Mouse (Mus musculus) midbrain, embryonic 13.5 days (tissue): Measurements from ENCODE around the gene Psma3. TPM values are rescaled to one million over a fixed set of nuclear protein-coding genes. Genes with fewer than 3 reads are reported as not detected.
"Not testable (repeated sequence)": the region's sequence is repeated elsewhere in the genome, so short reads cannot be mapped to it uniquely, and the experiment has no call there.

Source experiments
- ATAC-seq: fragments of 200-750 bp; cut with Nextera tagmentation; 2 replicates; pipeline ENCODE4 v1.8.0; 2017; ENCODE audit warnings: mild to moderate bottlenecking, moderate TSS enrichment, moderate library complexity
- H3K27ac ChIP-seq: fragments of 300-500 bp; sonication (generic); 2 replicates; pipeline ENCODE4 v1.5.1; 2015; ENCODE audit warnings: inconsistent platforms, mild to moderate bottlenecking, moderate library complexity
- H3K27me3 ChIP-seq: fragments of 300-500 bp; sonication (generic); 2 replicates; pipeline ENCODE4 v1.6.1; 2015; ENCODE audit warnings: mild to moderate bottlenecking, inconsistent platforms
- H3K36me3 ChIP-seq: fragments of 300-500 bp; sonication (generic); 2 replicates; pipeline ENCODE4 v1.6.1; 2015; ENCODE audit warnings: mild to moderate bottlenecking, inconsistent platforms
- H3K4me1 ChIP-seq: fragments of 300-500 bp; sonication (generic); replicated peaks from 2 replicates; pipeline ENCODE4 v1.6.1; 2015; ENCODE audit warnings: inconsistent platforms
- H3K4me2 ChIP-seq: fragments of 300-500 bp; sonication (generic); replicated peaks from 2 replicates; pipeline ENCODE4 v1.6.1; 2015; ENCODE audit warnings: moderate library complexity, mild to moderate bottlenecking, inconsistent platforms
- H3K4me3 ChIP-seq: fragments of 300-500 bp; sonication (generic); replicated peaks from 2 replicates; pipeline ENCODE4 v1.5.1; 2015; ENCODE audit warnings: mild to moderate bottlenecking, inconsistent platforms
- H3K9ac ChIP-seq: fragments of 300-500 bp; sonication (generic); replicated peaks from 2 replicates; pipeline ENCODE4 v1.6.1; 2015; ENCODE audit warnings: mild to moderate bottlenecking, inconsistent platforms
- H3K9me3 ChIP-seq: fragments of 300-500 bp; sonication (generic); 2 replicates; pipeline ENCODE4 v1.6.1; 2016; ENCODE audit warnings: mild to moderate bottlenecking, inconsistent platforms
- WGBS: fragments of 180-500 bp; shearing (Covaris S2); methylation state at CpG from one replicate; pipeline ENCODE4 v1.1.7; 2015; 5-methylcytosine and 5-hydroxymethylcytosine counted together
- polyA plus RNA-seq: library from polyadenylated mRNA; unstranded; fragments of >200 nt; fragmentation: Nextera tagmentation; extraction: Ambion mirVana; gene quantifications from 2 replicates; pipeline ENCODE4 v1.2.1, GENCODE M21; 2015

Psma3 gene
- polyA plus RNA-seq, 1 experiment from 2014 or later: 617 TPM

DNA sequence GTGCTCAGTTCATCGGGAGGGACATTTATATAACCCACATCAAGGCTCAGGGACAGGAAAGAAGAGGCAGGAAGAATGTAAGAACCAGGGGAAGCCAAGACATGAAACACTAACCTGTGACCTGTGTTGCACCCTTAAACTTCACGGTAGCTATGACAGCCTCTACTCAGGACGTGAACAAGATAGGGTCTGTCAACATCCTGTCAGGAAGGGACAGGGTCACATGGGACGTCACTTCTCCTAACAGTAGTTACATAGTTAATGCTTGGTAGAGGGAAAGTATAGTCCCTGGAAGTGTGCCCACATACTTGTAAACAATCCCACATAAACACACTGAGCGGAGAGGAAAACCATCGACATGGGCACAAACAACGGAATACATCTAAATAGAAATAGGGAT lies 32.5 kb downstream of the Psma3 start:
- H3K36me3 ChIP-seq: peaks cover 68% of the 10 kb centered on the region
- peaks cover 2% of the 10 kb centered on the region for H3K4me1 ChIP-seq
- WGBS: 93% methylated on average over 7 of the region's 7 CpGs
- no peak overlapping the region for H3K4me3 ChIP-seq
- no peak overlapping the region for H3K9ac ChIP-seq
- H3K27me3 ChIP-seq: no peaks in the 10 kb centered on the region
- ATAC-seq: no peak
- no peak overlapping the region for H3K4me2 ChIP-seq
- no peaks in the 10 kb centered on the region for H3K9me3 ChIP-seq
- H3K27ac ChIP-seq: no peak overlapping the region

DNA sequence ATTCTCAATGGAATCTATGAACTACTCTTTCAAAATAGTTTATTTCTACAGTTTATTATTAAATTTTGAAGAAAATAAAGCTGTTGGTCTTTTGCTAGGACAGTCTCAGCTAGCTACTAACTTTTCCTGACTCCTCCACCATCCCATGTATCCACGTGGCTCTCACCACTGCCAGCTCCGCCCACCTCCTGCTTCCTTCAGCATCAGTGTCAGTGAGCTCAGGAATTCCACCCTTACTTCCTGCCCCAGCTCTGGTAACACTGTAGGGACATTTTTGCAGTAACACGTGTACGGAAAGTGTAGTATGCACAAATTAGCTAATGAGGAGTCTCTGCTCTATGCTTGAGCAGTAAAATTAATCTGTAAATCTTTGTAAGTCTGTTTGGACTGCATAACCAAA lies 35.3 kb downstream of the Psma3 start:
- H3K9me3 ChIP-seq: no peaks in the 10 kb centered on the region
- no peak overlapping the region for H3K27ac ChIP-seq
- no peaks in the 10 kb centered on the region for H3K27me3 ChIP-seq
- no peak for ATAC-seq
- H3K9ac ChIP-seq: no peak overlapping the region
- peaks cover 27% of the 10 kb centered on the region for H3K4me1 ChIP-seq
- H3K4me2 ChIP-seq: no peak overlapping the region
- H3K36me3 ChIP-seq: peaks cover 61% of the 10 kb centered on the region
- 72% methylated on average over 4 of the region's 4 CpGs for WGBS
- H3K4me3 ChIP-seq: no peak overlapping the region

DNA sequence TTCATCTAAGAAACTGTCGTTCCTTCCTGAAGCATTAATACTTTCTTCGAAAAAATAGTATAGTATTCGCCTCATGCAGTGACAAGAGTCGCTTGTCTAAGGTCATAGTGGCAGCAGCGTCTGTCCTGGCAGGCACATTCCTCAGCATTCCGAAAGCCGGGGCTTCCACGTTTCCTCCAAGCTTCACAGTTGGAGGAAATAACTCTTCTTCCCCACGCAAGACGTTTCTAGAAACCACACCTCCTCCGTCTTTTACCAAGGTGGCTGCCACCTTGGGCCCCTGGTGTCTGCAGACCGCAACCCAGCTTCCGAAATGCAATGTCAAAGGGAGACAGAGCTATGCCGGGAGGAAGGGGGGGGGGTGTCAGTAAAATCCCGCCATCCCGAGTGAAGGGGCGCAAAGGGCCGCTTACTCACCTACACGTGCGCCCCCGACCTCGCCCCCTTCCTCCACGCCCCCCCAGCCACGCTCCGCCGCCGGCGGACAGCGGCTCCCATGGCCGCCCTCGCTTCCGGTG lies 40.5 kb downstream of the Psma3 start:
- H3K9ac ChIP-seq: peak overlapping the region; percentile 67
- peak overlapping the region; percentile 76 for H3K4me3 ChIP-seq
- WGBS: under 1% methylated on average over 31 of the region's 32 CpGs
- peak overlapping the region; percentile 89 for H3K27ac ChIP-seq
- no peak; the same call in 1 of the 2 replicates for ATAC-seq
- H3K4me1 ChIP-seq: peaks cover 37% of the 10 kb centered on the region
- H3K4me2 ChIP-seq: peak overlapping the region; percentile 80
- no peaks in the 10 kb centered on the region for H3K9me3 ChIP-seq
- H3K27me3 ChIP-seq: no peaks in the 10 kb centered on the region
- H3K36me3 ChIP-seq: peaks cover 19% of the 10 kb centered on the region

DNA sequence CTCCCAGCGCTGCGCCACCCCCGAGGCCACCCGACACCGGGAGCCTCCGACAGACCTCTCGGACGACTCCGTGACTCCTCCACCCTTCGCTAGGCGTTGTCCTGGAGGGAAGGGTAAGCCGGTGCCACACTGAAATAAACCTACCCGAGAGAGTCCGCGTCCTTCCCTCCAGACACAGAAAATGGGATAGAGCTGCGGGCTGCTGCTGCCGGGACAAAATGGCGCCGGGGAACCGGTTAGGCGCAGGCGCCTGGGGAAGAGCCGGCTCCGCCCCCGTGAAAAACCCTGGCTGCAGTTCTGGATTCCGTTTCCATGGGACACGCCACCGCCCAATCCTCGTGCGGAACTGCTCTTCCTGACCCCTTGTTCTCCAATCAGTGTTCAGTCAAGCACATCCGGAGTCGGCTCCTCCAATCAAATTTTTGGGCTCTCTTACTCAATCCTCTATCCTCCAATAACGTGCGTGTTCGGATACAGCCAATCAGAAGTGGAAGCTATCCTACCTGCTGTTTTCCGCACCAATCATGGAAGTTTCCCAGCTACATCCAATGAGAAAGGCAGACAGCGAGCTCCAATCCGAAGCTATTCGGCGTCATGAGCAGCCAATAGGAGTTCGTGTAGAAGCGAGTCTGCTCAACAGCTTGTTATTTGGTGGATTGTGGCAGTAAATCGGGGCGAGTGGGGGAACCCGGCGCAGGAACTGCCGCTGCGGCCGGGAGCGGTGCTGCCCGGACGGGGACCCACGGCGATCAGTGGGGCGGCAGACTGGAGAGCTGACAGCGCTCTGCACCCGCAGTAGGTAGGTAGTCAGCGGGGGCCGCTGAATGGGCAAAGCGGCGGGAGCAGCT lies 41.2 kb downstream of the Psma3 start, which contains the start of gene Arid4a:
Gene Arid4a, plus strand, starts transcription at position 628 of the 848 bp plus-strand sequence.
- Histone ChIP-seq H3K27ac (peak within 1 kb of the TSS; percentile 94), H3K27me3 (no peaks in the 10 kb centered on the region), H3K4me3 (peak within 1 kb of the TSS; percentile 79), H3K36me3 (peaks cover 19% of the 10 kb centered on the region), H3K9ac (peak within 1 kb of the TSS; percentile 78), H3K9me3 (no peaks in the 10 kb centered on the region), H3K4me2 (peak within 1 kb of the TSS; percentile 81), H3K4me1 (peaks cover 37% of the 10 kb centered on the region)
- WGBS: under 1% methylated on average over 61 of the region's 61 CpGs
- ATAC-seq: peak; percentile 98

DNA sequence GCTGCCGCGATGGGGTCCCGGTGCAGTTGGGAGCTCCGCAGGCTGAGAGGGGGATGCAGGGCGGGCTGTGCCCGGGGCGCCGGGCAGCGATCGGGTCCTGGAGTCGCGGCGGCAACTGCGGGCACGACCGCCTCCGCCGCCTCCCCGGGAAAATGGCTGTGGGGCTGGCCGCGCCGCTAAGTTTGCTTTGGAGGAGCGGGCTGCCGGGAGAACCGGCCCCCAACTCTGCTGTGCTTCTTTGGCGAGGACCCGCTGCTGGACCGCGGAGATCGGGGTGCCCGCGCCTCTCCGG lies 41.7 kb downstream of the Psma3 start:
- Histone ChIP-seq H3K36me3 (peaks cover 24% of the 10 kb centered on the region), H3K4me2 (peak overlapping the region; percentile 81), H3K27ac (peak overlapping the region; percentile 94), H3K9me3 (no peaks in the 10 kb centered on the region), H3K9ac (peak overlapping the region; percentile 78), H3K4me3 (peak overlapping the region; percentile 79), H3K4me1 (peaks cover 37% of the 10 kb centered on the region), H3K27me3 (no peaks in the 10 kb centered on the region)
- under 1% methylated on average over 32 of the region's 33 CpGs for WGBS
- ATAC-seq: peak; percentile 5

DNA sequence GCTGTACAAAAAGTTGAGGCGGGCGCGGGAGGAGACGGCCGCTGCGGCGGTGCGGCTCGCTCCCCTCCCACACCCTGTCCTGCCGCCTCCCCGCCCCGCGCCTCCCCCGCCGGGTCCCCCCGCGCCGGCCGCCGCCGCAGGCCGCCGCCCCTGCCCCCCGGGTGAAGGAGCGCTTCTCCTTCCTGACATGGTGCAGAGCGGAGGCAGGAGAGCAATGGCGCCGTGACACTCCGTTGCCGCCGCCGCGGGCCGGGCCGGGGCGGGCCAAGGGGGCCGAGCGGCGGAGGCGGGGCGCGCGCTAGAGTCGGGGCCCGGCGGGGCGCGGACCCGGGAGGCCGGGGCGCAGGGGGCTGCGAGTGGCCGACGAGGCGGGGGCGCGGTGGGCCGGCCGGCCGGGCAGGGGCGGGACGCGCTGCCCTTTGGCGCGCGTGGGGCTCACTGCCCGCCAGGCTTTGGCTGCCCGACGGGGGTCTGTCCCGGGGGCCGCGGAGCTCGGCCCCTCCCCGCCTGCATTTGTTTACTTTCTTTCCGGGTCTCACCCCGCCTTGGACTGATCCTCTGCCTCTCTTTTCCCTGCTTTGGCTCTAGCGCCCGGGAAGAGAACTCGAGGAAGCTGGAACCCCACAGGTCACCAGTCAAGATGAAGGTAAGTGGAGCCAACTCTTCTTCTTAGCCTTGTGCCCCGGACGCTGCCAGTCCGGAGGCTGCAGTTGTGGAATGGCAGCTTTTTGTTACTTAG lies 42.3 kb downstream of the Psma3 start:
- Histone ChIP-seq H3K4me2 (peak overlapping the region; percentile 81), H3K27me3 (no peaks in the 10 kb centered on the region), H3K27ac (peak overlapping the region; percentile 94), H3K36me3 (peaks cover 27% of the 10 kb centered on the region), H3K4me3 (peak overlapping the region; percentile 79), H3K9me3 (no peaks in the 10 kb centered on the region), H3K9ac (peak overlapping the region; percentile 78), H3K4me1 (peaks cover 37% of the 10 kb centered on the region)
- under 1% methylated on average over 26 of the region's 82 CpGs for WGBS
- ATAC-seq: peak; percentile 12

DNA sequence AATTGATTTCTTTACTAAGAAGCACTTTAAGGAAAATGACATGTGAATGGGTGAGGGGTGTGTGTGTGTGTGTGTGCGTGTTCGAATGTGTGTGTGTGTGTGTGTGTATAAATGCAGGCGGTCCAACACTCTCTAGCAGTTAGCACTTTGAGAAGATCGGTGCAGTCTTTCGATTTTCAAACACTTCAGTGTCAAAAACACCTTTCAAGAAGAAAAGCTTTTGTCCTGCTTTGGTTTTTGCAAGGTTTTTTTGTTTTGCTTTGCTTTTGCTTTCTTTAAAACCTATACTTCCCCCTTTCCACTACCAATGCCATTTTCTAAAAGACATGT lies 42.8 kb downstream of the Psma3 start:
- peaks cover 29% of the 10 kb centered on the region for H3K36me3 ChIP-seq
- no peak for ATAC-seq
- WGBS: 22% methylated on average over 5 of the region's 5 CpGs

DNA sequence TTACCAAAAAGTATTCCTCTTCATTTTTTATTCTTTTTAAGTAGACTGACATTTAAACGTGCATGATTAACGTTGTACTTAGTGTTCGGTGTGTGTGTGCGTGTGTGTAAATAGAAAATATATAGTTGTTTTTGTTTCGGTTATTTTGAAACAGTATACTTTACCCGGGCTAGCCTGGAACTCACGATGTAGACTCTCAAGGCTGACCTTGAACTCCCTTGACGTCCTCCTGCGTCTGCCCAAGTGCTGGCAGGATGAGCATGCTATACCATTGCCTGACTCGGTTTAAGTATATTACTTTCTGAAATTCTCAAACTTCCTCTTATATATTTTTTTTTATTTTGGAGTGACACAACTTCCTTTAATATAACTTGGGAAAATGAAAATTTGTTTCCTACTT lies 43.4 kb downstream of the Psma3 start:
- no peak for ATAC-seq
- Histone ChIP-seq H3K4me3 (peak overlapping the region; percentile 79; the same call in 1 of the 2 replicates), H3K4me1 (peaks cover 27% of the 10 kb centered on the region), H3K9me3 (no peaks in the 10 kb centered on the region), H3K36me3 (peaks cover 29% of the 10 kb centered on the region), H3K4me2 (peak overlapping the region; percentile 81; the same call in 1 of the 2 replicates), H3K9ac (no peak overlapping the region), H3K27ac (no peak overlapping the region), H3K27me3 (no peaks in the 10 kb centered on the region)
- WGBS: 88% methylated on average over 10 of the region's 10 CpGs

More for the DNA sequence above, 42.8 kb downstream of the Psma3 start:
- no peaks in the 10 kb centered on the region for H3K9me3 ChIP-seq
- no peaks in the 10 kb centered on the region for H3K27me3 ChIP-seq
- peak overlapping the region; percentile 78 for H3K9ac ChIP-seq
- peaks cover 32% of the 10 kb centered on the region for H3K4me1 ChIP-seq
- H3K4me2 ChIP-seq: peak overlapping the region; percentile 81
- H3K27ac ChIP-seq: peak overlapping the region; percentile 94; the same call in 1 of the 2 replicates
- H3K4me3 ChIP-seq: peak overlapping the region; percentile 79

DNA sequence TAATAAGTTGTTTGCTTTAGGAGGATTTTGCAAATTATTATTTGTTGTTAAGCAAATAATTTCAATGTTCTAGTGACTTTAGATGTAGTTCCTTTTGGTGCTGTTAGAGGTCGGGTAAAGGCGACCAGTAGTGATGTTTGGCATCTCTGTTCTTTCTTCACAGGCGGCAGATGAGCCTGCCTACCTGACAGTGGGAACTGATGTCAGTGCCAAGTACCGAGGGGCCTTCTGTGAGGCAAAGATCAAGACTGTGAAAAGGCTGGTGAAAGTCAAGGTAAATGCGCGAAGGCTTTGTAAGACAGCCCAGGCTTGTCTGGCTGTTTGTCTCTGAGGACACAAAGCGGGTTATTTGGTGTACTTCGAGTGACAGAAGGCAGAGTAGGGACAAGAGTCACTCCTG lies 44.8 kb downstream of the Psma3 start:
- 89% methylated on average over 8 of the region's 8 CpGs for WGBS
- Histone ChIP-seq H3K4me2 (no peak overlapping the region), H3K9ac (no peak overlapping the region)

DNA sequence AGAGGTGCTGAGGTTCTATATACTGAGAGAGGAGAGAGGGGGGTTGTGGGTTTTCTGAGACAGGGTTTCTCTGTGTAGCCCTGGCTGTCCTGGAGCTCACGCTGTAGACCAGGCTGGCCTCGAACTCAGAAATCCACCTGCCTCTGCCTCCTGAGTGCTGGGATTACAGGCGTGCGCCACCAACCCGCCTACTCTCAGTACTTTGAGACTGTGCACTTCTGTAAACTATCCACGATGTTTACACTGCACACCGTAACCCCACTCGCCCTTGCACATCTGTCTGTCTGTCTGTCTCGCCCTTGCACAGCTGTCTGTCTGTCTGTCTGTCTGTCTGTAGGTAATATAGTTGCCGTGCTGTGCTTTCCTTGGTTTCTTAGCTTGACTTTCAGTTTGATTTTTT lies 50.0 kb downstream of the Psma3 start:
- no peak for ATAC-seq

More for the DNA sequence above, 44.8 kb downstream of the Psma3 start:
- H3K36me3 ChIP-seq: peaks cover 38% of the 10 kb centered on the region
- H3K9me3 ChIP-seq: no peaks in the 10 kb centered on the region
- no peak for ATAC-seq
- H3K4me1 ChIP-seq: peaks cover 15% of the 10 kb centered on the region
- H3K4me3 ChIP-seq: no peak overlapping the region
- H3K27me3 ChIP-seq: no peaks in the 10 kb centered on the region
- no peak overlapping the region for H3K27ac ChIP-seq

DNA sequence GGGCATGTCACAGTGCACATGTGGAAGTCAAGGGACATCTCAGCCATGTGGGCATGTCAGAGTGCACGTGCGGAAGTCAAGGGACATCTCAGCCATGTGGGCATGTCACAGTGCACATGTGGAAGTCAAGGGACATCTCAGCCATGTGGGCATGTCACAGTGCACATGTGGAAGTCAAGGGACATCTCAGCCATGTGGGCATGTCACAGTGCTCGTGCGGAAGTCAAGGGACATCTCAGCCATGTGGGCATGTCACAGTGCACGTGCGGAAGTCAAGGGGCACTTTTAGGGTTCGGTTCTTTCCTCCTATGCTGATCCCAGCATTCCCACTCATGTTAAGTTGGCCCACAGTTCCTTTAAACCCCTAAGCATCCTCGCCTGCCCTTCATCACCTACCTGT lies 53.8 kb downstream of the Psma3 start:
- H3K9ac ChIP-seq, H3K4me2 ChIP-seq, ATAC-seq, H3K4me3 ChIP-seq, H3K9me3 ChIP-seq, H3K4me1 ChIP-seq, H3K27ac ChIP-seq, H3K27me3 ChIP-seq: not testable (repeated sequence)
- 93% methylated on average over 8 of the region's 8 CpGs for WGBS
- H3K36me3 ChIP-seq: peaks cover 74% of the 10 kb centered on the region

More for the DNA sequence above, 50.0 kb downstream of the Psma3 start:
- Histone ChIP-seq H3K4me1 (no peaks in the 10 kb centered on the region), H3K27me3 (no peaks in the 10 kb centered on the region), H3K4me3 (no peak overlapping the region), H3K4me2 (no peak overlapping the region), H3K9ac (no peak overlapping the region), H3K9me3 (no peaks in the 10 kb centered on the region), H3K36me3 (peaks cover 78% of the 10 kb centered on the region), H3K27ac (no peak overlapping the region)
- 99% methylated on average over 10 of the region's 10 CpGs for WGBS

DNA sequence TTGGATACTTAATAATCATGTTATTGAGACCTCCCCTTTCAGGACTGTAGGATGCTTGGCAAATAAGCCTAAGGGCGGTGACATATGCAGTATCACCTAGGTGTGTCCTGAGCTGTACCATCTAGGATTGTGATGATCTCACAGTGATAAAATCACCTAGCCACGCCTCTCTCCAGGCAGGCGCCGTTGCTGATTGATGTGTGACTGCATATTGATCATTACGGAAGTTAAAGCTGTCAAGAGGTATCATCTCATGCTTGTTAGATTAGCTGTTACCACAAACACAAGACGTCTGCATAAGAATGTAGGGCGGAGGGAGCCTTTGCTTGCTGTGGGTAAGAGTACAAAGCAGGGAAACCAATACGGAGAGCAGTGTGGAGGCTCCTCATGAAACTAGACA lies 55.8 kb downstream of the Psma3 start:
- Histone ChIP-seq H3K27ac (no peak overlapping the region), H3K4me2 (no peak overlapping the region), H3K9me3 (no peaks in the 10 kb centered on the region), H3K4me3 (no peak overlapping the region), H3K36me3 (peaks cover 54% of the 10 kb centered on the region), H3K4me1 (no peaks in the 10 kb centered on the region), H3K27me3 (no peaks in the 10 kb centered on the region), H3K9ac (no peak overlapping the region)
- WGBS: 91% methylated on average over 8 of the region's 8 CpGs
- ATAC-seq: no peak
